Mouse (Mus musculus) liver, postnatal 0 days (tissue): ENCODE measurements around the gene 9330159F19Rik.

Source experiments
- CTCF ChIP-seq: sonication (generic); IDR thresholded peaks from 2 replicates; pipeline ENCODE4 v1.5.1; 2016; ENCODE audit warnings: antibody characterized with exemption, low read depth
- EP300 ChIP-seq: IDR thresholded peaks from 2 replicates; pipeline ENCODE4 v1.6.1; 2016; ENCODE audit warnings: antibody characterized with exemption, low read depth, mild to moderate bottlenecking

GRCm38 (mm10) chr10:29181046-29181445 lies 30.4 kb upstream of the 9330159F19Rik start:
- TF ChIP-seq EP300 (no peak), CTCF (no peak)
